Mouse (Mus musculus) neural tube, embryonic 13.5 days (tissue): ENCODE measurements around the gene Bco1. TPM values are rescaled to one million over a fixed set of nuclear protein-coding genes. Genes with fewer than 3 reads are reported as not detected.

Experiments
- ATAC-seq: fragments of 200-750 bp; cut with Nextera tagmentation; 2 replicates; pipeline ENCODE4 v1.8.0; 2017; ENCODE audit warnings: low read depth, mild to moderate bottlenecking, moderate TSS enrichment, moderate library complexity
- H3K27ac ChIP-seq: fragments of 300-500 bp; sonication (generic); replicated peaks from 2 replicates; pipeline ENCODE4 v1.5.1; 2015; ENCODE audit warnings: moderate library complexity, mild to moderate bottlenecking, inconsistent platforms
- H3K27me3 ChIP-seq: fragments of 300-500 bp; sonication (generic); 2 replicates; pipeline ENCODE4 v1.6.1; 2015; ENCODE audit warnings: mild to moderate bottlenecking, inconsistent platforms
- H3K36me3 ChIP-seq: fragments of 300-500 bp; sonication (generic); 2 replicates; pipeline ENCODE4 v1.6.1; 2015; ENCODE audit warnings: mild to moderate bottlenecking, inconsistent platforms
- H3K4me1 ChIP-seq: fragments of 300-500 bp; sonication (generic); replicated peaks from 2 replicates; pipeline ENCODE4 v1.6.1; 2015; ENCODE audit warnings: inconsistent platforms
- H3K4me2 ChIP-seq: fragments of 300-500 bp; sonication (generic); 2 replicates; pipeline ENCODE4 v1.6.1; 2015; ENCODE audit warnings: inconsistent platforms, mild to moderate bottlenecking, moderate library complexity
- H3K4me3 ChIP-seq: fragments of 300-500 bp; sonication (generic); 2 replicates; pipeline ENCODE4 v1.5.1; 2015; ENCODE audit warnings: mild to moderate bottlenecking, inconsistent platforms
- H3K9ac ChIP-seq: fragments of 300-500 bp; sonication (generic); 2 replicates; pipeline ENCODE4 v1.6.1; 2015; ENCODE audit warnings: moderate library complexity, mild to moderate bottlenecking, inconsistent platforms
- H3K9me3 ChIP-seq: fragments of 300-500 bp; sonication (generic); 2 replicates; pipeline ENCODE4 v1.6.1; 2016; ENCODE audit warnings: inconsistent platforms
- WGBS: fragments of 180-500 bp; shearing (Covaris S2); methylation state at CpG from one replicate; pipeline ENCODE4 v1.1.7; 2015; 5-methylcytosine and 5-hydroxymethylcytosine counted together
- polyA plus RNA-seq: library from polyadenylated mRNA; unstranded; fragments of >200 nt; fragmentation: Nextera tagmentation; extraction: Ambion mirVana; gene quantifications from 2 replicates; pipeline ENCODE4 v1.2.1, GENCODE M21; 2015

The Bco1 gene
- polyA plus RNA-seq, 1 experiment from 2014 or later, result 0.29 TPM

DNA sequence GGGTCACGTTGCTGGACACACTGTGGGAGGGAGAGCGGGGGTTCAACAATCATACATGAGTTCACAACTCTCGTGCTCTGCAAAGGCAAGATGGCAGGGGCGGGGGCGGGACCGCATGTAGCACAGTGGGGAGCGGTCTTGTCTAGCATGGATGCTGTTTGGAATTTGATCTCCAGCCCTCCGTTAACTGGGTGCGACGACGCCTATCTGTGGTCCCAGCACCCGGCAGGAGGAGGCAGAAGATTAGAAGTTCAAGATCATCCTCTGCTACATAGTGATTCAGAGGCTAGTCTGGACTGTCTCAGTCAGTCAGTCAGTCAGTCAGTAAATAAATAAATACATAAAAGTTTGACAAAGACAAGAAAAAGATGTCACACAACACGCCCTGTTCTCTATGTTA, 27.4 kb upstream of the Bco1 start:
- H3K4me2 ChIP-seq, result no peak overlapping the region
- no peaks in the 10 kb centered on the region for H3K9me3 ChIP-seq
- H3K4me3 ChIP-seq, result no peak overlapping the region
- no peak overlapping the region for H3K9ac ChIP-seq
- ATAC-seq, result no peak
- no peak overlapping the region for H3K27ac ChIP-seq
- no peaks in the 10 kb centered on the region for H3K4me1 ChIP-seq
- 81% methylated on average over 13 of the region's 13 CpGs for WGBS
- no peaks in the 10 kb centered on the region for H3K27me3 ChIP-seq
- H3K36me3 ChIP-seq, result no peaks in the 10 kb centered on the region

DNA sequence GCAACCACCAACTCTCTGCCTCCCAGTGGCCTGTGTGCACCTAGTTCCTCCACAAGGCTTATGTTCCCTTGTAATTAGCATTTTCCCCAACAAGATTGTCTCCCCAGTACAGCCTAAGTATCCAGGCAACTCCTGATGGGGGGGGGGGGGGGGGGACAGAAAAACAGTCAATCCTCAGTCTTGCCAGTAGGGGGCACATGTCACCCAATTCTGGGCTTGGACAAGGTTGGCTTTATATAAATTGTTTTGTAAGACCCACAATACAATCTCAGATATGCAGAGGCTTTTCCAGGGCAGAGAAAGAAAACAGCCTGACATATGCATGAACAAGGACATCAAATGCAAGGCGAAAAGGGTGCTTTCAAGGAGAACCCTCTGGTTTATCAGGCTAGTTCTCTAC, 25.9 kb upstream of the Bco1 start:
- 85% methylated on average over 1 of the region's 1 CpGs for WGBS
- H3K36me3 ChIP-seq, result no peaks in the 10 kb centered on the region
- no peaks in the 10 kb centered on the region for H3K27me3 ChIP-seq
- H3K4me3 ChIP-seq, result no peak overlapping the region
- H3K9ac ChIP-seq, result no peak overlapping the region
- no peak overlapping the region for H3K4me2 ChIP-seq
- H3K4me1 ChIP-seq, result no peaks in the 10 kb centered on the region
- ATAC-seq, result no peak
- H3K27ac ChIP-seq, result no peak overlapping the region
- no peaks in the 10 kb centered on the region for H3K9me3 ChIP-seq

DNA sequence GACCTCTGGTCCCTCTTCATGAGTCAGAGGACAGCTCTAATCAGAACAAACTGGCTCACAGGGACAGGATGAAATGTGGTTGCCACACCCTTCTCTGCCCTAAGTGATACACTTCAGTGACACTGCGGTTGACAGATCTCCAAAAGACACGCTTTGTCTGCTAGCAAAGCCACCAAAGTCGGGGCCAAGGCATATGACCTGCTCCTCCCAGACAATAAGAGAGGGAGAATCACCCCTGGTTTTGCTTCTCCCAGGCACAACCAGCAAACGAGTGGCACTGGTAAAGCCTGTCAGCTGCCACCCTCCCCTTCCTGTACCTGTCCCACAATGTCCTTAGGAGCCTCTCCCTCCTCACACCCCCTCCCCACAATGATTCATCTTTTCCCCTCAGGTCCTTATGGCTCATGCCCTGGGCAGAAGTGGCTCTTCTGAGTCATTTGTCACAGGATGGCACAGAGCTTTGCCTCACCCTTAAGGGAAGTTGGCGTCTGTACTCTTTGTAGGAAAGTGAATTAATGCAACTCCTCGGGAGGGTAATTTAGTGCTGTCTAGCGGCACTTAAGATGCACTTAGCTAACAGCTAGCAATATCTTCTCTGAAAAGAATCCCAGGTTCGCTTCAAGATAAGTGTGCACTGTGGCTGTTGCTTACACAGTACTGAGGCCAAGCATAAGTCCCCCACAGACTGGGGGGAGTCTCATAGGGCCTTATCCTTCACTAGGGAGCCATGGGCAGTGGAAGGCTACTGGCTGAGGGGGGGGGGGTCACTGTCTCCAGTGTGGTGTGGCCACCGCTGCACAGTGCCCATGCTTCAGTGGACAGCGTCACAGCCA, 21.1 kb upstream of the Bco1 start:
- no peaks in the 10 kb centered on the region for H3K36me3 ChIP-seq
- no peak overlapping the region for H3K9ac ChIP-seq
- no peaks in the 10 kb centered on the region for H3K27me3 ChIP-seq
- H3K4me2 ChIP-seq, result no peak overlapping the region
- 68% methylated on average over 10 of the region's 10 CpGs for WGBS
- 0 out of 2 replicates have a peak, but pooled peaks have one; percentile 27 for ATAC-seq
- no peak overlapping the region for H3K4me3 ChIP-seq
- H3K9me3 ChIP-seq, result no peaks in the 10 kb centered on the region
- no peaks in the 10 kb centered on the region for H3K4me1 ChIP-seq
- no peak overlapping the region; the same call in 1 of the 2 replicates for H3K27ac ChIP-seq

DNA sequence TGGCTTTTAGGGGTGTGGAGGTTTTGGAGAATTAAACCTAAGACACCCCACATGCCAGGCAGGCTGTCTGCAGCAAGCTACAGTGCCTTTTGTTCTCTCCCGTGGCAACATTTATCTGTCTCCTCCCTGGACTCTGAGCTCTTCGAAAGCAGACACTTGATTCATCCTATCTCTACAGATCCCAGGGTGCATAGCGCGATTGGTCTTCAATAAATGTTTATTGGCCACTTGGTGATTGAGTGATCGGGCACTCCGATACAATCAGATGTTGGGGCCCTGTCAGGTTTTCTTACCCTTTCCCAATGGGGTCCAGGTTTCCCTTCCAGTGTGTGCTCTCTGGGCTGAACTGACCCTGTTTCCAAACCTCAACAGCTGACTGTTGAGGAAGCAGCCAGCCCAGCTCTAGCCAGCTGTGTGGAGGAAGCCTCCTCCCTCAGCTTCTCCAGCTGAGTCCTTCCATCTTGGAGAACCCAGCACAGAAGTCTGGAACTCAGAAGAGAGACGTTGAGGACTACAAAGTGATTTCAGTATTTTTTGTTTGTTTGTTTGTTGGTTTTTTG, 17.2 kb upstream of the Bco1 start:
- H3K9me3 ChIP-seq, result no peaks in the 10 kb centered on the region
- no peaks in the 10 kb centered on the region for H3K27me3 ChIP-seq
- no peaks in the 10 kb centered on the region for H3K4me1 ChIP-seq
- no peak overlapping the region for H3K4me2 ChIP-seq
- no peak overlapping the region for H3K27ac ChIP-seq
- ATAC-seq, result no peak
- H3K4me3 ChIP-seq, result no peak overlapping the region
- H3K9ac ChIP-seq, result no peak overlapping the region
- WGBS, result 79% methylated on average over 7 of the region's 7 CpGs
- H3K36me3 ChIP-seq, result no peaks in the 10 kb centered on the region

DNA sequence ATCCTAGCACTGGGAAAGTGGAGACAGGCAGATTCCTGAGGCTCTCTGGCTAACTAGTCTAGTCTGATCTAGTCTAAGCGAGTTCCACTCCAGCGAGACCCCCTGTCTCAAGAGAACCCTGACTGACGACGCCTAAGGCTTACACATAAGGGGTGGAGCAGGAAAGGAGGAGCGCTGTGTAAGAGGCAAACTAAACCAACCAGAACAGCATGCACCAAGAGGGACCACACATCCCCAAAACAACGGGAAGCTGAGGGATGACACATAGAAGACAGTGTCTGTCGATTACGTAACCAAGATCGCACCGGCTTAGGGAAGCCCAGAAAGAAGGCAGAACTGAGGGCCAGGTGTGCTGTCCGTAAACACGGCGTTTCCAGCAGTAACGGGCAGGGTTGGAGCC, 16.0 kb upstream of the Bco1 start:
- H3K4me3 ChIP-seq, result no peak overlapping the region

DNA sequence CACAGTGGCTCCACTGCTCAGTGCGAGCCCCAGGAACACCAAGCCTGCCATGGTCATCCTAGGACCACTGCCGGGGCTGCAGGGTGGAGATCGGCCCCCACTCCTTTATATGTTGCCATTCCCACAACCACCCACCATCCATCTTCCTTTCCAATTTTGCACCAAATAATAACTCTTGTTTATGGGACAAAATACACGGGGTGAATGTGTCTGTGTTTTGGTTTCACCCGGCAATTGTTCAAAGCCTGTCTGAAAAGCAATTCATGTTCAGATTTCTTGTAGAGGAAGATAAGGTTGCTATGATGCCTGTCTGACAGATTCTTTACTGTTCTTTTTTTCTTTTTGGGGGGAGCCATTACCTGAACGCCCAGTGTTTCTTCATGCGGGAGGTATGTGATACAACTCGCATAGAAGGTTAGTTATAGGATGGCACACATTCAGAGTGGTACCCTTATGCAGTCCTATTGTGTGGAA, 13.2 kb upstream of the Bco1 start, which contains the start of gene Pkd1l2:
Gene Pkd1l2, minus strand, starts transcription at position 51 of the 474 bp plus-strand sequence.
- Histone ChIP-seq H3K9ac (no peak within 1 kb of the TSS), H3K4me3 (no peak within 1 kb of the TSS), H3K36me3 (no peaks in the 10 kb centered on the region), H3K4me1 (no peaks in the 10 kb centered on the region), H3K4me2 (no peak within 1 kb of the TSS), H3K27me3 (no peaks in the 10 kb centered on the region), H3K9me3 (no peaks in the 10 kb centered on the region), H3K27ac (no peak within 1 kb of the TSS)
- no peak for ATAC-seq
- WGBS, result 86% methylated on average over 8 of the region's 8 CpGs

More for the DNA sequence above, 16.0 kb upstream of the Bco1 start:
- Histone ChIP-seq H3K4me2 (no peak overlapping the region), H3K9ac (no peak overlapping the region), H3K9me3 (no peaks in the 10 kb centered on the region), H3K27ac (no peak overlapping the region), H3K36me3 (no peaks in the 10 kb centered on the region), H3K4me1 (no peaks in the 10 kb centered on the region), H3K27me3 (no peaks in the 10 kb centered on the region)
- WGBS, result 91% methylated on average over 14 of the region's 14 CpGs
- no peak for ATAC-seq

DNA sequence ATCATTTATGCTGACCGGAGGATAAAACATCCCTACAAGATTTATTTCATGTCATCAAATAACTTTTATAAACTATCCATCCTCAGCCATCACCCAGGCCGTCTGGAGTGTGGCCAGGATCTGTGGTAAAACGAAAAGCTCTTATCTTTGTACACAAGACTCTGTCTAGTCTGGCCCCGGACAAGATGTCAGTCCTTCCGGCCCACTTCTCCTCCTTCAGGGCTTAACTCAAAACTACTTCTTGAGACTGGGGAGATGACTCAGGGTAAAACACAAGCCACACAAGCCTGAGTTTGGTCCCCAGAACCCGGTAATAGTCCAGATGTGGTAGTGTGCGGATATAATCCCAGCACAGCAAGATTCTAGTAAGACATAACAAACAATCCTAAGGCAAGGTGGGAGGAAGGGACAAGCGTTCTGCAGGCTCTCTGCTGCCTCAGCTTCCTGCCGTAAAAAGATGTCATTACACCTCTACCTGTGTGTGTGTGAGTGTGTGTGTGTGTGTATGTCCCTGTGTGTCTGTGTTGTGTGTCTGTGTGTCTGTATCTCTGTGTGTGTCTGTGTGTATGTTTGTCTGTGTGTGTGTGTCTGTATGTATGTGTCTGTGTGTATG, 12.6 kb upstream of the Bco1 start:
- 79% methylated on average over 9 of the region's 9 CpGs for WGBS
- H3K9ac ChIP-seq, result no peak overlapping the region
- no peak overlapping the region for H3K4me2 ChIP-seq
- no peak for ATAC-seq
- no peaks in the 10 kb centered on the region for H3K36me3 ChIP-seq
- H3K4me3 ChIP-seq, result no peak overlapping the region
- H3K9me3 ChIP-seq, result no peaks in the 10 kb centered on the region
- H3K27ac ChIP-seq, result no peak overlapping the region
- H3K4me1 ChIP-seq, result no peaks in the 10 kb centered on the region
- no peaks in the 10 kb centered on the region for H3K27me3 ChIP-seq

DNA sequence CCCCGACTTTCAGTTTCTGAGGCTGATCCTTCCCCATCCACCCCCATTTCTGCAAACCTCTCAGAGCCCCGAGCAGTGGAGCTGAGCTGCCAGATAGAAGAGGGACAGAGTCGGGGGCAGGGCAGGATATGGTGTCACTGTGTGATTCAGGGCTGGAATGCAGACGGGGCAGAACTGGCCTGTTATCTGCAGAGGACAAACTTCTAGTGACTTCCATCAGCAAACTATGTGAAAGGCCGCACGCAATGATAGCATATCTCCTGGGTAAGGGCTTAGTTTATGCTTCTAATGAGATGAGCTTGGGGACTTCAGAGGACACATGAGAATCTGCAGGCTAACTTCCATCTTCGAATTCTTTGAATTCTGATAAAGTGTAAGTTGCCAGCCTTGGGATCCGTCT, 10.1 kb upstream of the Bco1 start:
- H3K9me3 ChIP-seq, result no peaks in the 10 kb centered on the region
- H3K27me3 ChIP-seq, result no peaks in the 10 kb centered on the region
- no peak overlapping the region for H3K9ac ChIP-seq
- H3K4me1 ChIP-seq, result no peaks in the 10 kb centered on the region
- no peak overlapping the region for H3K4me3 ChIP-seq
- WGBS, result 73% methylated on average over 8 of the region's 8 CpGs
- H3K4me2 ChIP-seq, result no peak overlapping the region
- no peak for ATAC-seq
- H3K36me3 ChIP-seq, result no peaks in the 10 kb centered on the region
- no peak overlapping the region for H3K27ac ChIP-seq

DNA sequence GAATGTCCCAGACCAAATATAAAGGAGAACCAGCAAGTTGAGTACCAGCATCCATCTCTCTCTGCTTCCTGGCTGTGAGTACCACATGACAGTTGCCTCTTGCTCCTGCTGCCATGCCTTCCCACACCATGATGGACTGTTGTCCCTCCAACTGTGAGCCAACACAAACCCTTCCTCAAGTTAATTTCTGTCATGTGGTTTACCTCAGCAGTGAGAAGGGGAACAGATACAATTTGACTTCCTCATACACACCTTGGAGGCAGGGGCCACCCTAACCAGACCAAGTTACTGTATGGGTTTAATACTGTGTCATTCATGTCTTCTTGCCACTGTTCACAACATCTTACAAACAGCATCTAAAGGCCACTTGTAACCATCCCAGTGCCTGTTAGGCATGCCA, 8.6 kb upstream of the Bco1 start:
- H3K9ac ChIP-seq, result no peak overlapping the region
- no peaks in the 10 kb centered on the region for H3K4me1 ChIP-seq
- H3K9me3 ChIP-seq, result no peaks in the 10 kb centered on the region
- no peaks in the 10 kb centered on the region for H3K27me3 ChIP-seq
- H3K27ac ChIP-seq, result no peak overlapping the region
- no peak overlapping the region for H3K4me2 ChIP-seq
- no peak overlapping the region for H3K4me3 ChIP-seq
- H3K36me3 ChIP-seq, result no peaks in the 10 kb centered on the region
- ATAC-seq, result no peak

DNA sequence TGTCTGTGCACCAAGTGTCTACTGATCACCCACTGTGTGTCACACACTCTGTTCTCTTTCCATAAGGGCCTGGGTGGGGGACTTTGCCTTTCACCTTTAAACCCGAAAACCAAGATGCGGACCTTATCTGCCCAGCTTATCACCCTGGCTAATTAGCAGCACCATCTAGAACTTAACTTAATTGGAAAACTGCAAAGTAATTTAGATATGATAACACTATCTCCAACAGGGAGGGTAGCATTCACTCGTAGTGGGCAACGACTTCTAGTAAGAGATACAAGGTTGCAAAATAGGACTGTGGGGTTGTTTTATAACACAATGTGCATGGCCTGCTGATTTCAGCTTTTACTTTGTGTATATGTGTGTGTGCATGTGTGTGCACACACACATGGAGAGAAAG, 5.9 kb upstream of the Bco1 start:
- H3K9me3 ChIP-seq, result no peaks in the 10 kb centered on the region
- no peak overlapping the region for H3K27ac ChIP-seq
- no peaks in the 10 kb centered on the region for H3K4me1 ChIP-seq
- H3K36me3 ChIP-seq, result no peaks in the 10 kb centered on the region
- H3K4me2 ChIP-seq, result no peak overlapping the region
- H3K4me3 ChIP-seq, result no peak overlapping the region
- WGBS, result 94% methylated on average over 4 of the region's 4 CpGs
- H3K27me3 ChIP-seq, result no peaks in the 10 kb centered on the region
- no peak for ATAC-seq
- no peak overlapping the region for H3K9ac ChIP-seq

DNA sequence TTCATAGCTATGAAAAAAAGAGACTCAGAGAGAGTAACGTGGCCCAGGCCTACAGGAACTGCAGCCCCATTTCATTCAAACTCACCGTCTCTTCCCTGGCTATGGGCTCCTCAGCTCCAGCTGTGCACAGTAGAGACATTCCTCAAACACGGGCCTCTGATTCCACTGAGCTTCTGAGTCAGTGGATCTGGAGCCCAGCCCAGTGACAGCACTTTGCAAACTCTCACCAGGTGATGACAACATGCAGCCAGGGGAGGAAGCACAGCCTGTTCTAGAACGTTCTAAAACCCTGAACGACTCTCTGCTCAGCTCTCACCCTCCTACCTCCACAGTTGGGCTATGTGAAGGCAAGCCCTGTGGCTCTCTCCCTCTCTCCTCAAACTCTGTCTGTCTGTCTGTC, 1.6 kb upstream of the Bco1 start:
- no peaks in the 10 kb centered on the region for H3K9me3 ChIP-seq
- peaks cover 16% of the 10 kb centered on the region for H3K4me1 ChIP-seq
- H3K4me2 ChIP-seq, result no peak overlapping the region
- no peak for ATAC-seq
- no peak overlapping the region for H3K4me3 ChIP-seq
- H3K9ac ChIP-seq, result no peak overlapping the region
- WGBS, result 69% methylated on average over 5 of the region's 5 CpGs
- H3K27me3 ChIP-seq, result no peaks in the 10 kb centered on the region
- no peak overlapping the region for H3K27ac ChIP-seq
- H3K36me3 ChIP-seq, result no peaks in the 10 kb centered on the region

DNA sequence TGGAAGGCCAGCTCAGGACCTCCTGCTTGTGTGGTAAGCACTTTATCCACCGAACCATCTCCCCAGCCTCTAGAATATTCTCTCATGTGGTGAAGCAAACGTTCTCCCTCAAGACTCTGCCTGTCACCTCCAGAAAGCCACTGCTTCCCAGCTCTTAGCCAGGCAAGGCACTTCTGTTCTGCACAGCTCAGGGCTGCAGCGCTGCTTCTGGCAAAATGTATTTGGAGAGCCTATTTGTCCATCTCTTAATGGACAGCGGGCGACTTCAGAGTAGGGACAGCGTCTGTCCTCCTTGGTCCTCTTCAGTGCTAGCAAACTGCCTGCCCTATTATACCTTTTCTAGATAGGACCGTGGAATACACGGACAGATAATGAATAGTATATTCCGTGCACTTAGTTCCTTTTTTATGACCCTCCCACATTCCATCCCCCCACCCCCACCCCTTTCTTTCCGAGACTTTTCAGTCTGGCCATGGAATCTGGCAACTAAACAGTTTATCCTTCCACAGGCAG, 1.5 kb downstream of the Bco1 start:
- H3K4me1 ChIP-seq, result peaks cover 16% of the 10 kb centered on the region
- peak overlapping the region; percentile 77 for H3K27ac ChIP-seq
- no peaks in the 10 kb centered on the region for H3K27me3 ChIP-seq
- H3K4me3 ChIP-seq, result no peak overlapping the region
- no peaks in the 10 kb centered on the region for H3K36me3 ChIP-seq
- H3K9ac ChIP-seq, result no peak overlapping the region
- WGBS, result 56% methylated on average over 10 of the region's 10 CpGs
- H3K9me3 ChIP-seq, result peaks cover 6% of the 10 kb centered on the region; the same call in 1 of the 2 replicates
- peak; percentile 45 for ATAC-seq
- H3K4me2 ChIP-seq, result peak overlapping the region; percentile 21
